Mouse (Mus musculus) embryonic facial prominence, embryonic 14.5 days (tissue): Measurements from ENCODE around the gene Gcnt3. TPM values are rescaled to one million over a fixed set of nuclear protein-coding genes. Genes with fewer than 3 reads are reported as not detected.

Source experiments
- ATAC-seq: fragments of 200-750 bp; cut with Nextera tagmentation; 2 replicates; pipeline ENCODE4 v1.8.0; 2017; ENCODE audit warnings: low read depth, moderate number of reproducible peaks, moderate TSS enrichment
- DNase-seq: peaks from one replicate; pipeline ENCODE4 v3.0.0-alpha.2; 2015; ENCODE audit warnings: low spot score
- H3K27ac ChIP-seq: fragments of 300-500 bp; sonication (generic); replicated peaks from 2 replicates; pipeline ENCODE4 v1.5.1; 2014; ENCODE audit warnings: low read depth, mild to moderate bottlenecking, low read length, moderate library complexity
- H3K27me3 ChIP-seq: fragments of 300-500 bp; sonication (generic); replicated peaks from 2 replicates; pipeline ENCODE4 v1.6.1; 2014; ENCODE audit warnings: low read length; ENCODE audit not compliant: control insufficient read depth, insufficient read depth
- H3K36me3 ChIP-seq: fragments of 300-500 bp; sonication (generic); 2 replicates; pipeline ENCODE4 v1.6.1; 2014; ENCODE audit warnings: low read length, mixed read lengths; ENCODE audit not compliant: control insufficient read depth, insufficient read depth
- H3K4me1 ChIP-seq: fragments of 300-500 bp; sonication (generic); 2 replicates; pipeline ENCODE4 v1.6.1; 2014; ENCODE audit warnings: antibody characterized with exemption, low read length; ENCODE audit not compliant: control insufficient read depth, insufficient read depth
- H3K4me2 ChIP-seq: fragments of 300-500 bp; sonication (generic); 2 replicates; pipeline ENCODE4 v1.6.1; 2014; ENCODE audit warnings: low read depth, mild to moderate bottlenecking, low read length, moderate library complexity, mixed read lengths
- H3K4me3 ChIP-seq: fragments of 300-500 bp; sonication (generic); 2 replicates; pipeline ENCODE4 v1.5.1; 2014; ENCODE audit warnings: low read depth, mild to moderate bottlenecking, low read length
- H3K9ac ChIP-seq: fragments of 300-500 bp; sonication (generic); 2 replicates; pipeline ENCODE4 v1.6.1; 2014; ENCODE audit warnings: low read depth, mild to moderate bottlenecking, low read length, moderate library complexity, mixed read lengths
- H3K9me3 ChIP-seq: fragments of 300-500 bp; sonication (generic); 2 replicates; pipeline ENCODE4 v1.6.1; 2016; ENCODE audit warnings: low read length; ENCODE audit not compliant: control insufficient read depth
- WGBS: fragments of 180-500 bp; shearing (Covaris S2); extraction: QIAGEN DNeasy Blood & Tissue Kit; methylation state at CpG from one replicate; pipeline ENCODE4 v1.1.7; 2014; 5-methylcytosine and 5-hydroxymethylcytosine counted together
- polyA plus RNA-seq: library from polyadenylated mRNA; unstranded; fragments of >200 nt; fragmentation: Nextera tagmentation; extraction: Ambion mirVana; gene quantifications from 2 replicates; pipeline ENCODE4 v1.2.1, GENCODE M21; 2014

Gcnt3 gene
- polyA plus RNA-seq, 1 experiment from 2014 or later = 0.06 TPM

DNA sequence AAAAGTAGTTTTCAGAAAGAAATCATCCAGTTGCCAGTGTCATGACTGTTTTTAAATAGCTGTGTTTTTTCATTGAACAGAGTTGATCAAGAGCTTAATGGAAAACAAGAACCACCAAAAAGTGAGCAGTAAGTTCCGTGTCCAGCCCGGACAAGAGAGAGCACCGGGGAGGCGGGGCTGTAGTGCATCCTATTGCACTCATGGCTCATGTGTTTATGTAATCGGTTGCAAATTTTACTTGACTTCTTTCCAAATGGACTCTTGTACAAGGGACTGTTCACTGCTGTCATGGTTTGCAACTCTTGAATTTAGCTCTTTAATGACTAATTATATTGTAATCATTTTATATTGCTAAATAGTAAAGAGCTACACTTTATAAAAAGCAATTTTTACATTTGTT, 30.9 kb downstream of the Gcnt3 start:
- 91% methylated on average over 5 of the region's 5 CpGs for WGBS
- peaks cover 72% of the 10 kb centered on the region for H3K36me3 ChIP-seq
- DNase-seq (no peak), ATAC-seq (no peak)
- no peak overlapping the region for H3K4me2 ChIP-seq
- H3K9ac ChIP-seq = no peak overlapping the region
- no peaks in the 10 kb centered on the region for H3K9me3 ChIP-seq
- 0 out of 2 replicates have a peak, but pooled peaks cover 2% of the 10 kb centered on the region for H3K4me1 ChIP-seq
- no peak overlapping the region for H3K27ac ChIP-seq
- H3K27me3 ChIP-seq = no peaks in the 10 kb centered on the region
- no peak overlapping the region for H3K4me3 ChIP-seq

DNA sequence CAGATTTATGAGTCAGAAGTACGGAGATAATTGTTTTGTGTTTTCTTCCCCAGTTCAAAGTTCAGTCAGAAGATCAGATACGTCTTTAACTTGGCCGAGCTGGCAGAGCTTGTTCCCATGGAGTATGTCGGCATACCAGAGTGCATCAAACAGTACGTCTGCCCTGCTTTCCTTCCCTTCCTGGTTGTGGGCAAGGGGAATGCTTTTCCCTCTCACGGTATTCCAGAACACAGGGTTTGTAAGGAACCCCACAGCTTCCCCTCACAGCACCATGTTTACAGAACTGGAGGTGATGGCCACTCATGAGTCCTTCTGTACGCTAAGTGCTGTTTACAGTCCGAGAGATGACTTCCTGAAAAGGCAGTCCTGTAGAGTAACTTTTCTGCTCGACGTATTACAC, 34.4 kb downstream of the Gcnt3 start:
- peaks cover 92% of the 10 kb centered on the region for H3K36me3 ChIP-seq
- 83% methylated on average over 10 of the region's 10 CpGs for WGBS
- no peak for DNase-seq
- H3K9me3 ChIP-seq = no peaks in the 10 kb centered on the region
- H3K9ac ChIP-seq = no peak overlapping the region
- H3K27ac ChIP-seq = no peak overlapping the region
- no peak for ATAC-seq
- no peak overlapping the region for H3K4me2 ChIP-seq
- no peaks in the 10 kb centered on the region for H3K27me3 ChIP-seq
- H3K4me1 ChIP-seq = no peaks in the 10 kb centered on the region
- no peak overlapping the region for H3K4me3 ChIP-seq

DNA sequence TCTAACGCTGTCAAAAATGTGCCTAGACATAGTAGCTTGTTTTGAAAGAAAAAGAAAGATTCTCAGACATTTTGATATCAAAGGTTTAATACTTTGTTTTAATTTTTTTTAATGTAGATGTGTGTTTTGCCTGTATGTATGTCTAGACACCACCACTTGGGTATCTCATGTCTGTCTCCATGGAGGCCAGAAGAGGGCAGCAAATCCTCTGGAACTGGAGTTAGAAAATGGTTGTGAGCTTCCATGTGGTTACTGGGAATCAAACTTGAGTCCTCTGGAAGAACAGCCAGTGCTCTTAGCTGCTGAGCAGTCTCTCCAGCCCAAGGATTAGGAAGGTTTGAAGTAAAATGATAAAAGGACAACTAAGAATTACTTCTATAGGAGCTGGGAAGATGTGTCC, 38.6 kb downstream of the Gcnt3 start:
- H3K4me2 ChIP-seq = no peak overlapping the region
- 79% methylated on average over 1 of the region's 1 CpGs for WGBS
- no peaks in the 10 kb centered on the region for H3K27me3 ChIP-seq
- no peaks in the 10 kb centered on the region for H3K4me1 ChIP-seq
- no peak for ATAC-seq
- H3K36me3 ChIP-seq = peaks cover 93% of the 10 kb centered on the region
- no peak overlapping the region for H3K4me3 ChIP-seq
- DNase-seq = no peak
- no peaks in the 10 kb centered on the region for H3K9me3 ChIP-seq
- H3K27ac ChIP-seq = no peak overlapping the region
- no peak overlapping the region for H3K9ac ChIP-seq

DNA sequence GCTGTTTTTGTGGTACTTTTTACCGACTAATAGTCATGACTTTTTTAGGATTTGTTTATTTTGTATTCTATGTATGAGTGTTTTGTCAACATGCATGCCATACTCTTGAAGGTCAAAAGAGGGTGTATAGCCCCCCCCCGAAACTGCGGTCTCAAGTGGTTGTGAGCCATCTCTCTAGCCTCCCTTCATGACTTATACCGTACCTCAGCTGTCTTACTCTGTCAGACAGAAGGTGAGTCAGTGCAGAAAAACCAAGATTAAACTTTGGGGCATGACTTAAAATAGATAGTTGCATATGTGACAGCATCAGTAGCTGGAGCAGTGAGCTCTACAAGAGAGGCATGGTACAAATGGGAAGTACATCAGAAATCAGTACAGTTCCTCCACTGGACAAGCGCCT, 43.3 kb downstream of the Gcnt3 start:
- Histone ChIP-seq H3K4me1 (peaks cover 5% of the 10 kb centered on the region; the same call in 1 of the 2 replicates), H3K36me3 (peaks cover 59% of the 10 kb centered on the region)
- 91% methylated on average over 5 of the region's 5 CpGs for WGBS

DNA sequence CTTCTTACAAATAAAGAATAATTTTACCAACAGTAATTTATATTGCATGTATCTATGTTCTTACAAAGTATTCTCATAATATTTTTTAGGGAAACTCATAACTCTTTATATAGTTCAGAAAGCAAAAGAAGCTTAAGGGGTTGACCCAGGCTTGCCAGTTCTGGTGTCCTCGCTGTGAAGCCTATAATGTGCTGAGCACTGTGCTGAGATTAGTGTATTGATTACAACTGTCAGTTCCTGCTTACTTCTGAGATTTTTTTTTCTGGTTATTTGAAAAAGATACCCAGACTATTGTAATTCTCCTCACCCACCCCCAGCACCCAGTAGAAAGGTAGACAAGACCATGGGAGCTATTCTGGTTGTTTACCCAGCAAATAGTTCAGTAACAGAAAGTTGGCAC, 44.4 kb downstream of the Gcnt3 start:
- H3K4me3 ChIP-seq = no peak overlapping the region
- no peaks in the 10 kb centered on the region for H3K9me3 ChIP-seq
- no peak for DNase-seq
- H3K27ac ChIP-seq = no peak overlapping the region
- peaks cover 48% of the 10 kb centered on the region for H3K36me3 ChIP-seq
- H3K4me1 ChIP-seq = peaks cover 5% of the 10 kb centered on the region; the same call in 1 of the 2 replicates
- 80% methylated on average over 1 of the region's 1 CpGs for WGBS
- no peaks in the 10 kb centered on the region for H3K27me3 ChIP-seq
- H3K4me2 ChIP-seq = no peak overlapping the region
- no peak for ATAC-seq
- H3K9ac ChIP-seq = no peak overlapping the region

More for the DNA sequence above, 43.3 kb downstream of the Gcnt3 start:
- Histone ChIP-seq H3K4me3 (no peak overlapping the region), H3K27me3 (no peaks in the 10 kb centered on the region), H3K9me3 (no peaks in the 10 kb centered on the region), H3K27ac (no peak overlapping the region), H3K4me2 (no peak overlapping the region), H3K9ac (no peak overlapping the region)
- DNase-seq (no peak), ATAC-seq (no peak)

DNA sequence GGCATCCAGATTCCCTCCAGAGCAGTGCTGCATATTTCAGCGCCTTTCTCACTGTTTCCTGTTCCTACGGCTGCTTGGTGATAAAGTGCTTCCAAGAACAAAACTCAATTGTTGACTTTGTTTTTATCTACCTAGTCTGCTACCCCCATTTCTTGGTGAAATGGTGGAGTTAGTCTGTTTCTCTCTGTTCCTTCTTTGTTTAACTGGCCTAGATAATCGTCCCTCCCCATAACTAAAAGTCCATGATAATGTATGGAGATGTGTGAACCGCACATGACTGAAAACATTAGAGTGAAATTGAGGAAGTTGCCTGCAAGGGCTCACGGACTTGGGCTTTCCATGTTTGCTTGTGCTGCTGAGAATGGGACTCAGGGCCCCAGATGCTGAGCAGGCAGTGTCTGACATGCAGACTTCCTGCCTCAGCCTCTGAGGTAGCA, 45.0 kb downstream of the Gcnt3 start:
- no peak for ATAC-seq

DNA sequence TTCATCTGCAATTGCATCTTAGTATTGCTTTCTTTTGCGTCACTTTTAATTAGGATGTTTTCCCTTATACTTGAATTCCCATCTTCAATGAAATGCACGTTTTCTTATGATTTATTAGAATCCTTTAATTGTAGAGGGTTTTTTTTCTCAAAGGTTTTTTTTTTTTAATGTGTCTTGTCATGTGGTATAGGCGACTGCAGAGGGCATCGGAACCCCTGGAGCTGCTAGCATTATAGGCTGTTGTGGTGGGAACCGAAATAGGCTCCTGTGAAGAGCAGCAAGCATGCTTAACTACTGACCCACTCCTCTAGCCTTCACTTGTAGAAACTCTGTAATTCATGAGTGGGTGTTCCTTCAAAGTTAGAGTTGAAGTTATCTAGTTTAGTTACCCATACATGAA, 47.5 kb downstream of the Gcnt3 start:
- peaks cover 5% of the 10 kb centered on the region; the same call in 1 of the 2 replicates for H3K4me1 ChIP-seq
- ATAC-seq (no peak), DNase-seq (peak; percentile 20)
- H3K4me2 ChIP-seq = peak overlapping the region; percentile 77
- WGBS = 8% methylated on average over 5 of the region's 5 CpGs
- H3K36me3 ChIP-seq = peaks cover 20% of the 10 kb centered on the region; the same call in 1 of the 2 replicates
- peak overlapping the region; percentile 99 for H3K9ac ChIP-seq
- H3K4me3 ChIP-seq = peak overlapping the region; percentile 99
- peak overlapping the region; percentile 96; the same call in 1 of the 2 replicates for H3K27ac ChIP-seq
- no peaks in the 10 kb centered on the region for H3K27me3 ChIP-seq
- H3K9me3 ChIP-seq = no peaks in the 10 kb centered on the region

More for the DNA sequence above, 45.0 kb downstream of the Gcnt3 start:
- peaks cover 42% of the 10 kb centered on the region for H3K36me3 ChIP-seq
- peaks cover 5% of the 10 kb centered on the region; the same call in 1 of the 2 replicates for H3K4me1 ChIP-seq
- H3K27ac ChIP-seq = no peak overlapping the region
- no peak overlapping the region for H3K9ac ChIP-seq
- no peak for DNase-seq
- H3K4me3 ChIP-seq = no peak overlapping the region
- H3K4me2 ChIP-seq = no peak overlapping the region
- H3K27me3 ChIP-seq = no peaks in the 10 kb centered on the region
- WGBS = 69% methylated on average over 5 of the region's 5 CpGs
- H3K9me3 ChIP-seq = no peaks in the 10 kb centered on the region

DNA sequence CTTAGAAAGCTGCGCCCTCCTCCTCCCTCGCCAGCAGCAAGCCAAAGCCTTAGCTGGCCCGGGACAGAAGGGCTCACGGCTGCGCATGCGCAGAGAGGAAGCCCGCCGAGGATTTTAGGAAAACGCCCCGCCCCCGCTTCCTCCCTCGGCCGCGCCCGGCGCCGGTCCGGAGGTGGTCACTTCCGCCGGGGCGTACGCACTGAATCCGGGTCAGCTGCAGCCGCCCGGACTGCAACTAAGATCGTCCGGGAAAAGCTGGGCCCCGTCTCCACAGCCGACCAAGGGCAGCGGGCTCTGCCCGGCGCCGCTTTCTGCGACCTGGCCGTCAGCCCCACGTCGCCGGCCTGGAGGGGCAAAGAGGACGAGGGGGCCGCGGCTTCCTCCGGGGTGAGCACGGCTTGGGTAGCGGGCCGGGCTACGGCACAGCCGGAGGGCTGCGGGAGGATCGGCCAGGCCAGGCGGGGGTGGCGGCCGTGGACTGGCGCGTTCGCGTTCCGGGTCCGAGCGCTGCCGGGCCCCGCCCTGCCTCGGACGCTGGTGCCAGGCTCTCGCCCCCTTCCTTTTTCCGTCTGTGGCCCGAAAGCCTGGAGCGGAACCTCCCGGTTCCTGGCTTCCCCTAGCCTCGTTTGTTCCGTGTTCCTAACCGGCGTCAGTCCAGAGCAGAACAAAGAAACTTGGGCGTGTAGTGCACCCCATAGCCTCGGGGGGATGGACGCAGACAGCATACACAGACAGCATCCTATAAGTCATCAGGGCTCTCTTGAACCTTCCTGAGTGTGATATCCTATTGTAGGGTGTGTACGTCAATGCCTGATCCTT, 48.4 kb downstream of the Gcnt3 start, which contains the start of gene Bnip2:
Gene Bnip2 (plus strand): TSS at position 164 of the 819 bp plus-strand sequence.
- no peaks in the 10 kb centered on the region for H3K27me3 ChIP-seq
- ATAC-seq (peak; percentile 93), DNase-seq (peak; percentile 97)
- H3K9me3 ChIP-seq = no peaks in the 10 kb centered on the region
- peak within 1 kb of the TSS; percentile 99 for H3K4me3 ChIP-seq
- peak within 1 kb of the TSS; percentile 99 for H3K9ac ChIP-seq
- H3K36me3 ChIP-seq = 0 out of 2 replicates have a peak, but pooled peaks cover 12% of the 10 kb centered on the region
- H3K4me1 ChIP-seq = peaks cover 5% of the 10 kb centered on the region; the same call in 1 of the 2 replicates
- H3K4me2 ChIP-seq = peak within 1 kb of the TSS; percentile 77
- peak within 1 kb of the TSS; percentile 96 for H3K27ac ChIP-seq
- whole genome bisulfite sequencing = 1% methylated on average over 40 of the region's 76 CpGs
